Mouse (Mus musculus): ENCODE measurements at regions not wholly inside any gene's neighbourhood (a gene's known extent, or its start where the extent isn't known, plus 50 kb on each side); places are given as distances from the start of the nearest gene placed in this dataset.

DNA sequence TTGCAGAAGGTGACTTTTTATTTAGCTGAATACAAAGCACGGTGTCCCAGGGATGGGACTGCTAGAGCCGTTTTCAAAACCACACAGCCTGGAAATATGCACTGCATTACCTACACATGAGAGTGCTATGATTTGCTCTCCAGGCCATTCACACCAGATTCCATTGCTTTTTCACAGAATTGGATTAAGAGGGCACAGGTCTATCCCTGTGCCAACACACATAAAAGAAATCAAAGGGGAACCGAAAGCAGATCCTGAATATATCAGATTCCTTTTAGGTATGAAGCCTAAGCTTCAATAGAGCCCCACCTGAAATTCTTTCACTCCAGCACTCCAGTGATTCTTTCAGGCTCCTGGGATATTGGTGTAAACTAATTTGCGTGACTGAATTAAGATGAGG is 606.2 kb upstream of the Crim1 start:
- Histone ChIP-seq H3K36me3 (replicated peaks) (no peaks in the 10 kb centered on the region), H3K9ac (no peak overlapping the region), H3K4me3 (no peak overlapping the region), H3K27ac (no peak overlapping the region), H3K4me2 (no peak overlapping the region), H3K27me3 (replicated peaks) (no peaks in the 10 kb centered on the region), H3K9me3 (no peaks in the 10 kb centered on the region), H3K4me1 (no peaks in the 10 kb centered on the region)
- ATAC-seq (replicated peaks): 0 out of 2 replicates have a peak, but pooled peaks have one; percentile 45
- 44% methylated on average over 4 of the region's 4 CpGs for WGBS

DNA sequence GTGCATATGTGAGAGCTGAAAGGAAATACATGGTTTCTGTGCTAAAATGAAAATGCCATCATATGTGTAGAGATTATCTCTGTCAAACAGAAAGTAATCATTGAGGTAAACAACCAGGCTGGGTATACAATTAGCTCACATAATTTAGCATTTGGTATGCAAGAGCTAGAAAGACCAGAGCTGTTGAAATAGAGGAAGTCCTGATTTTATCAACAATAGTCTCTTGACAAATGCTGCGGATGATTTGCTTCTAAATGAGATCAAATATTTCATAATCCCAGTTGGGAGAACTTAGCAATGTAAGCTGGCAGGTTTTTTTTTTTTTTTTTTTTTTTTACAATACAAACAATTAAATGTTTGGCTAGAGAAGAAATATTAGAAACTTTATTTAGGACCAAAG is 603.6 kb upstream of the Crim1 start:
- 91% methylated on average over 1 of the region's 1 CpGs for WGBS
- Histone ChIP-seq H3K9ac (no peak overlapping the region), H3K36me3 (replicated peaks) (no peaks in the 10 kb centered on the region)

DNA sequence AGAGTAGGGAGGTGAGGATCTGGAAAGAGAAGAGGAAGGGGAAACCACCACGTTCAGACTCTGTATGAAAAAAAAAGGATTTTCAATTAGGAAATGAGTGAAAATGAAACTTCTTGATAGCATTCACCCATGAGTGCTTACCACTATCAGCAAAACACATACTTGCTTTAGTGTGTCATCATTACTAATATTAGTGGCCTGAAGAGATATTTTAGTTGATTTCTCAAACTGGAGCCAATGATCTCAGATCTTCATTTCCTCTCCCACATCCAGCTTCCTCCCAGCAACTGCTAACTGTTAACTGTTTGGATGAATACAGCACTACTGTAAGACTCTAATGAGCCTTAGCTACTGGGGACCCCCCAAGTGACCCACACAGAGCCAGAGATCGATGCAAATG is 576.6 kb upstream of the Crim1 start:
- H3K27ac ChIP-seq: no peak overlapping the region
- H3K4me2 ChIP-seq: no peak overlapping the region
- no peaks in the 10 kb centered on the region for H3K4me1 ChIP-seq
- H3K4me3 ChIP-seq: no peak overlapping the region
- ATAC-seq (replicated peaks): no peak
- no peak overlapping the region for H3K9ac ChIP-seq
- H3K36me3 ChIP-seq (replicated peaks): no peaks in the 10 kb centered on the region
- 73% methylated on average over 2 of the region's 2 CpGs for WGBS
- H3K9me3 ChIP-seq: no peaks in the 10 kb centered on the region
- no peaks in the 10 kb centered on the region for H3K27me3 ChIP-seq (replicated peaks)

More for the DNA sequence above, 603.6 kb upstream of the Crim1 start:
- no peak overlapping the region for H3K4me2 ChIP-seq
- no peak for ATAC-seq (replicated peaks)
- H3K4me1 ChIP-seq: no peaks in the 10 kb centered on the region
- no peak overlapping the region for H3K27ac ChIP-seq
- H3K27me3 ChIP-seq (replicated peaks): no peaks in the 10 kb centered on the region
- no peaks in the 10 kb centered on the region for H3K9me3 ChIP-seq
- H3K4me3 ChIP-seq: no peak overlapping the region

DNA sequence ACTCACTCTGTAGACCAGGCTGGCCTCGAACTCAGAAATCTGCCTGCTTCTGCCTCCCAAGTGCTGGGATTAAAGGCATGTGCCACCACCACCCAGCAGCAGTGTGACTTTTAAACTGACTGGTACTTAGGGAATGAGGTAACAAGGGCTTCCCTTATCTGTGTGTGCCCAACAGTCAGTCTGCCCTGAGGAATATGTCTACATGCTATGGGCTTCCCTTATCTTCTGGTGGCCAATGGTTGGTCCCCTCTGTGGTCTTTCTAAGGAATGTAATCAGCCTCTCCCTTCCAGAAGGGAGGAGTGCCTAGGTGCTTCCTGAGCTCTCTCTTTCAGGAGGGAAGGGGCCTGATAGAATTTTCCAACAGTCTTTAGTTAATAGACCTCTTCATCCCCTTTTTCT is 575.9 kb upstream of the Crim1 start:
- no peak overlapping the region for H3K27ac ChIP-seq
- no peak overlapping the region for H3K4me3 ChIP-seq
- H3K36me3 ChIP-seq (replicated peaks): no peaks in the 10 kb centered on the region
- H3K4me1 ChIP-seq: no peaks in the 10 kb centered on the region
- H3K4me2 ChIP-seq: no peak overlapping the region
- no peak overlapping the region for H3K9ac ChIP-seq
- no peaks in the 10 kb centered on the region for H3K9me3 ChIP-seq
- no peaks in the 10 kb centered on the region for H3K27me3 ChIP-seq (replicated peaks)
- ATAC-seq (replicated peaks): no peak
- 100% methylated on average over 1 of the region's 1 CpGs for WGBS

DNA sequence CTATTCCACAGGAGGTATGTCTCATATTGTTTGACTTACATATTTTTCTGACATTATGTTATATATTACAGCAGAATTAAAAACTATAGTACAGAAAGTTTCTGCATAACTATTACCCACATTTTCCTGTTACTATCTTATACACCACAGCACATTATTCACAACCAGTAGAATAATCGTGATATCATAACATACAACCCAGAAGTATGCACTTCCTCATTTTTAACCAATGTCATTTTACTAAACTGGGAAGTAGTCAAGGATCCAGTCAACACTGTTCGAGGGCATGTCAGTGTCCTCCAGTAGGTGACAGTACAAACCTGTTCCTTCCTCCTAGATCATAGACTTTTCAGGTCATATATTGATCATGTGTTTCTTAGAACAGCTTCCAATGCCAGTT is 557.7 kb upstream of the Crim1 start:
- no peaks in the 10 kb centered on the region for H3K9me3 ChIP-seq
- H3K4me2 ChIP-seq: no peak overlapping the region
- H3K4me3 ChIP-seq: no peak overlapping the region
- H3K4me1 ChIP-seq: no peaks in the 10 kb centered on the region
- no peaks in the 10 kb centered on the region for H3K36me3 ChIP-seq (replicated peaks)
- WGBS: 89% methylated on average over 2 of the region's 2 CpGs
- no peak overlapping the region for H3K27ac ChIP-seq
- no peaks in the 10 kb centered on the region for H3K27me3 ChIP-seq (replicated peaks)
- ATAC-seq (replicated peaks): no peak
- no peak overlapping the region for H3K9ac ChIP-seq

DNA sequence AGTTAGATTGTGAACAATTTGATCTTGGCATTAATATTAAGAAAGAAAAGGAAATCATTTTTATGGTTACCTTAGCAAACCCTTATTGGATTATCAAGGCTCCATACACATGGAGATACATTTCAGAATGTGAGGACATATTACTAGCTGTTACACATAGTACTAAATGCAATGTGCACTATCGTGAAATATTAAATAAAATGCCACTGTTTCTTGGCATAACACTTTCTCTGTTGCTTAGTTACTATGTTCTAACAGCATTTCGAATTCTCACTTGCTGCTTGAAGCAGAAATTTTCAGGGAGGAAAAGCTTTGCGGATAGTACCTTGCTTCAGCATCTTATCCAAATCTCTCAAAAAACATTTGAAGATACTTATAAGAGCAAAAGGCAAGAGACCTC is 551.1 kb upstream of the Crim1 start:
- Histone ChIP-seq H3K4me3 (no peak overlapping the region), H3K4me1 (no peaks in the 10 kb centered on the region), H3K36me3 (replicated peaks) (no peaks in the 10 kb centered on the region), H3K27ac (no peak overlapping the region), H3K9ac (no peak overlapping the region), H3K27me3 (replicated peaks) (no peaks in the 10 kb centered on the region), H3K9me3 (no peaks in the 10 kb centered on the region), H3K4me2 (no peak overlapping the region)
- ATAC-seq (replicated peaks): no peak
- WGBS: 63% methylated on average over 3 of the region's 3 CpGs

DNA sequence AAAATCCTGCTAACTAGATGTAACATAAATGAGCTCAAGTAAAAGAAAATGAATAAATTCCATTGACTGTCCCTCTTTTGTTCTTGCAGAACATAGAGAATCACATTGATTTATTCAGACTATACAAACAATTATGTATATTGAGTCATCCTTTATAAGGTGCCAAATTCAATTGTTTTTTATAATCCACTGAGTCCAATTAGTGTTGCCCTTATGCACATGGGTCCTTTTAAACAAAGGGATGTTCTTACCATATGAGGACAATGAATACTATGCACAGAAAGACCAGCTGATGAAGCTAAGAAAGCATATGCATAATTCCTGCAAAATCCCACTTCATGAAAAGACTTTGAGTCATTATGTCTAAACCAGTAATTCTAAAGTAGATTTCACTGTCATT is 548.2 kb upstream of the Crim1 start:
- Histone ChIP-seq H3K36me3 (replicated peaks) (no peaks in the 10 kb centered on the region), H3K9me3 (no peaks in the 10 kb centered on the region), H3K4me1 (no peaks in the 10 kb centered on the region), H3K27ac (no peak overlapping the region), H3K9ac (no peak overlapping the region), H3K27me3 (replicated peaks) (no peaks in the 10 kb centered on the region), H3K4me2 (no peak overlapping the region), H3K4me3 (no peak overlapping the region)
- no peak for ATAC-seq (replicated peaks)

Data from midbrain, embryonic 15.5 days (tissue).